Mouse (Mus musculus) NIH3T3 (cell line): Measurements from ENCODE around the gene 2810408A11Rik.
A peak's percentile ranks its signal among the peaks of the same experiment; 100 is the strongest.

Experiments used
- DNase-seq: peaks from one replicate; pipeline ENCODE4 v3.0.0-alpha.2; 2012; ENCODE audit warnings: low read depth

2810408A11Rik gene

DNA sequence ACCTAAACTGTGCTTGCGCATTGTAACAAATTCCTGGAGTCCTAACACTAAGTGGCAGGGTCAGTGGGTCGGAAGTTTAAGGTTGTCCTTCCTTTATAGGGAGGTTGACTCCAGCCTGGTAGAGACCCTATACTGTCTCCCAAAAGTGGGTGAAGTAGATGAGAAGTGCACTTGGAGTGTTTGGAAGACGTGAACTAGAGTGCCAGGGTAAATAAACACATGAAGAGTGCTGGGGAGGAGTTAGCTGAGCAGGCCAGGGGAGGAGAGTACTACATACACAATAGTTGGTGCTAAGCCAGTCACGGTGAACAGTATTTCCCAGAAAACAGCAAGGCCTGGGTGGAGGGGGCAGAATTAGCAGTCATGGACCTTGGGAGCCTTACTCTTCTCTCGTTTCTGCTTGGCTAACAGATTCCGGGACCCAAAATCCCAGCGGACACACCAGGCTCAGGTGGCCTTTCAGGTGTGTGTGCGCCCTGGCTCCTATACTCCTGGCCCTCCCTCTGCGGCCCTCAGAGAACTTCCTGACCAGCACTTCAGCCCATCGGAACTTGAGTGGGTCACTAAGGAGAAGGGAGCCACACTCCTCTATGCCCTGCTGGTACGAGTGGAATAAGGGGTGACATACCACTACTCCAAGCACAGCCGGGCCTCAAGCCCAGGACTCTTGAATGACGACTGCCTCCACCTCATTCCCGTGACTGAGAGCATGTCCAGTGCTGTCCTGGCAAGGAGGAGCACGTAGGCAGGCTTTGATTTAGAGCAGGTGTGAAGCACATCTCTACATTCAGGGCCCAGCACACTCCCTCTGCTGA, 12.1 kb upstream of the 2810408A11Rik start:
- no peak for DNase-seq

DNA sequence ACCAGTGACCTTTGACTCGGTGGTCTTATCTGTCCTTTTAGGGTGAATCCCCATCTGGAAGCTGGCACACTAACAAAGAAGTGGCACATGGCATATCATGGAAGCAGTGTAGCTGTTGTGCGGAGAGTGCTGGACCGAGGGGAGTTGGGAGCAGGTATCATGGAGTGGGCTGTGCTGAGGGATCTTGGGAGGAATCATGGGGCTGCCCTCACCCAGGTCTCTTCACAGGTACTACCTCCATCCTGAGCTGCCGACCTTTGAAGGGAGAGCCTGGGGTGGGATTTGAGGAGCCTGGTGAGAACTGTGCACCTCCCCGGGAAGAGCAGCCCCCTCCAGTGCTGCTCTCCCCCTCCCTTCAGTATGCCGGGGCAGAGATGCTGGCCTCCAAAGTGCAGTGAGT, 10.9 kb upstream of the 2810408A11Rik start:
- no peak for DNase-seq

DNA sequence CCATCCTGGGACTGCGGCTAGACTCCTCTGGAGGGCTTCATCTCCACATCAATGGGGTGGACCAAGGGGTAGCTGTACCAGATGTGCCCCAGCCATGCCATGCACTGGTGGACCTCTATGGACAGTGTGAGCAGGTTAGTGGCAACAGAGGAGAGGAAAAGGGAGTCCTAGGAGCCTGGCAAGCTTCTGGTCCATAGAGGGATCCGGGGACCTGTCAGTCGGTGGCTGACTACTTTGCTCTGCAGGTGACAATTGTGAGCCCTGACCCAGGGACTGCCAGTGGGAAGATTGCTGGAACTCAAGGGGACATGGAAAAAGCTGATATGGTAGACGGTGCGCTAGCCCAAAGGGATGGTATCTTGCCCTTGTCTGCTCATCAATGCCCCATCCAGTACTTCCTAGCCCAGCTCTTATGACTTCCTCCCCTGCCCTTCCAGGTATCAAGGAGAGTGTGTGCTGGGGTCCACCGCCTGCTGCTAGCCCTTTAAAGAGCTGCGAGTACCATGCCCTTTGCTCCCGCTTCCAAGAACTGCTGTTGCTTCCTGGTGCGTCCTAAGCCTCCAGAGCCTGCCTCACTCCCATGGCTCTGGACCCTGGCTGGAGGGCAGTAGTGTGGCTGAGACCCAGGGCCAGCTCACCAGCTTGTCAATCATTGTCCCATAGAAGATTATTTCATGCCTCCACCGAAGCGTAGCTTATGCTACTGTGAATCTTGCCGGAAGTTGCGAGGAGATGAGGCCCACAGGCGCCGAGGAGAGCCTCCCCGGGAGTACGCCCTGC, 10.2 kb upstream of the 2810408A11Rik start:
- DNase-seq = no peak

DNA sequence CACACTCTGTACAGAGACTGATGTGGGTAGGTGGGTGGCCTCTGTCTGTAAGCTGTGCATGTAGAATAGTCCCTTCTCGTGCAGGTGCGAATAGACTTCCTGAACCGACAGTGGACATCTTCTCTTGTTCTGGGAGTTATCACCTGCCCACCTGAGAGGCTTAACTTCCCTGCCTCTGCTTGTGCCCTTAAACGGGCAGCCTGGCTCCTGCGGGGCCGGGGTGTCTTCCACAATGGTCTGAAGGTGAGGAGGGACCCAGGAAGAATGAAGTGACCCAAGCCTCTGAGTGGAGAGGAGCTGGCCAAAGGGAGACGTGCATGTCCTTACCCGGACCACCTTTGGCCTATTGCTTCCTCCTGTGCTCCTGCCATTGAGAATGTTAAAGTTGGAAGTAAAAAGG, 9.4 kb upstream of the 2810408A11Rik start:
- DNase-seq = no peak

DNA sequence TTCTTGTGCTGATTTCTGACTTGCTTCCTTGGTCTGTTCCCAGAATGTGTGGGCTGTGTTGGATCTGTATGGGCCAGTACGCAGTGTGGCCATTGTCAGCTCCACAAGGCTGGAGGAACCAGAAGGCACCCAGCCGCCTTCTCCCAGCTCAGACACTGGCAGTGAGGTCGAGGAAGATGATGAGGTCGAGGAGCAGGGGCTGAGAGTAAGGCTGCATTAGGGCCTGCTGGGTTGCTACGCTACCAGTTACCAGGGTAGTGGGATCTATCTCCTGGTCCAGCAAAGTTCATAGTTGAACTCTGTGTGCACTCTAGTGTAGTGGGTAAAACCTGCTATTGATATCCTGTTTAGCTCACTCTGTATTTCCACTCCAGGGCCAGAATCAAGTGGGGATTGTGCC, 8.4 kb upstream of the 2810408A11Rik start:
- DNase-seq = no peak

DNA sequence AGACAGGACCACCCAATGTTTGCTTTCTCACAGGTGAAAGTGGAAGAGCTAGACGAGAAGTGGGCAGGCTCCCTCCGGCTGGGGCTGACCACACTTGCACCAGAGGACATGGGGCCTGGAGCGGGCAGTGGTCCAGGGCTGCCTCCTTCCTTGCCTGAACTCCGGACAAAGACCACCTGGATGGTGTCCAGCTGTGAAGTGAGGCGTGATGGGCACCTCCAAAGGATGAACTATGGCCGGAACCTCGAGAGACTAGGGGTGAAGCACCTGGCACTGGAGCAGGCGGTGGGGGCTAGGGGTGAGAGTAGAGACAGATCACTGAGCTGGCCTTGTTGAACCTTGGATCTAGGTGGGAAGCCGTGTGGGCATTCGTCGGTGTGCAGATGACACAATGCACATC, 7.9 kb upstream of the 2810408A11Rik start:
- no peak for DNase-seq

DNA sequence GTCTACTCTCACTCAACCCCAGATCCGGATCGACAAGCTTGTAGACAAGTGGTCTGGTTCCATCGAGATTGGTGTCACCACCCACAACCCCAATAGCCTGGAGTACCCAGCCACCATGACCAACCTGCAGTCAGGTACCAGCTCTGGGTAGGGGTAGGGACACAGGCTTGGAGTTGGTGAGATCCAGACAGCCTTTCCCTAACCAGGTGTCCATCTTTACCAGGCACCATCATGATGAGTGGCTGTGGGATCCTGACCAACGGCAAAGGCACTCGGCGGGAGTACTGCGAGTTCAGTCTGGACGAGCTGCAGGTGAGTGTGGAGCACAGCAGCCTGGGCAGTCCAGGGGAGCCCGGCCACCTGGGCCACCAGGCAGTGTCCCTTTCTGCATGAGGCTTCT, 3.5 kb upstream of the 2810408A11Rik start:
- no peak for DNase-seq

DNA sequence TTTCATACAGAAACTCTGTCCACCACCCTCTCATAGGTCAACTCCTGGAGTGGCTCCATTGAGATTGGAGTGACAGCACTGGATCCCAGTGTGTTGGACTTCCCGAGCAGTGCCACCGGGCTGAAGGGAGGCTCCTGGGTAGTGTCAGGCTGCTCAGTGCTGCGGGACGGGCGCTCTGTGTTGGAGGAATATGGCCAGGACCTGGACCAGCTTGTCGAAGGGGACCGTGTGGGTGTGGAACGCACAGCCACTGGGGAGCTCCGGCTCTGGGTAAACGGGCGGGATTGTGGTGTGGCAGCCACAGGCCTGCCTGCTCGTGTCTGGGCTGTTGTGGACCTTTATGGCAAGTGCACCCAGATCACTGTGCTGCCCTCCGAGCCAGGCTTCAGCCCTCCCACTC, 2.2 kb upstream of the 2810408A11Rik start:
- DNase-seq = no peak

DNA sequence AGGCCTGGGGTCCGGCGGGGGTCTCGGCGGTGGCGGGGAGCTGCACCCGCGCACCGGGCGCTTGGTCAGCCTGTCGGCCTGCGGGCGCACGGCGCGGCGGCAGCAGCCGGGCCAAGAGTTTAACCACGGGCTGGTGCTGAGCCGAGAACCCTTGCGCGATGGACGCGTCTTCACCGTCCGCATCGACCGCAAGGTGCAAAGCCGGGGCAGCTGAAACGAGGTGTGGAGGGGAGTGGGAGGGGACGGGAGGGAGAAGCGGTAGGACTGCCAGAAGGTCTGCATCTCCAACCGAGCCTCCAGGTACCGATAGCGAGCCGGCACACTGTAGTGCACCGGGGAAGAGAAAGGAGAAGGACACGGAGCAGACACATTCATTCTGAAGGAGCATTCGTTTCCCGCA, 1.2 kb upstream of the 2810408A11Rik start:
- peak; percentile 41 for DNase-seq

DNA sequence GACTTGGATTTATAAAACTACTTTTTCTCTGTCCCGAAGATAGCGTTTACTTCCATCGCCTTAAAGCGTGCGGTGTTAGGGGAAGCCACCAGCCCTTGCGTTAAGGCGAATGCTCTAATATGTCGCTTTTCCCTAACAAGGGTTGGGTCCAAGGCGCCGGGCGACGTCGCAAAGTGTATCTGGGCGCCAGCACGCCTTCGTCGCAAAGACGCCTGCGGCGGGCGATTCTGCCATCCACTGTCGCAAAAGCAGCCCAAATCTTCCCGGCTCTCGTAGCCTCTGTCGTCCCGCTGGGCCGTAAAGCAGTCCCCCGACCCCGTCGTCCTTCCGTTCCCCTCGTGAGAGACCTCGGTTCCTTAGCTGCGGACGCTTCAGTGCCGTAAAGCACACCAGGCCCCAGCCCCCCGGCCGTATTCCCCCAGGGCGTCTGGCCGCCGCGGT, 639 bp upstream of the 2810408A11Rik start:
- DNase-seq = peak; percentile 97

DNA sequence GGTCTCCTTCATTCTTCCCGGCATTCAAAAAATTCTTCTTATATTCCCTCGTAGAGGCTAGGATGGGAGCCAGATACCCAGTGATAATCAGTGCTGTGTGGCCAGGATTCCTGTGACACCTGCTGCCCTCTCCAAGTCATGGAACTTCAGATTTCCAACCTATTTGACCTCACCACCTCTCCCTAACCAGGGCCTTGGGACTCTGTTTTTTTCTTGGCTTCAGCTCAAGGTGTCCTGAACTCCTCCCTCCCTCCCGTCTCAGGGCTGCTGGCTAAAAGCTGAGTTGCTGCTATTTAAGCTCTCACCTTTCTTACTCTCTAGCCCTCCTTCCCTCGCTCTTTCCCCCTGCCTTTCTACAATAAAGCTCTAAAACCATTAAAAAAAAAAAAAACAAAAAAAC, 917 bp downstream of the 2810408A11Rik start:
- DNase-seq = no peak

DNA sequence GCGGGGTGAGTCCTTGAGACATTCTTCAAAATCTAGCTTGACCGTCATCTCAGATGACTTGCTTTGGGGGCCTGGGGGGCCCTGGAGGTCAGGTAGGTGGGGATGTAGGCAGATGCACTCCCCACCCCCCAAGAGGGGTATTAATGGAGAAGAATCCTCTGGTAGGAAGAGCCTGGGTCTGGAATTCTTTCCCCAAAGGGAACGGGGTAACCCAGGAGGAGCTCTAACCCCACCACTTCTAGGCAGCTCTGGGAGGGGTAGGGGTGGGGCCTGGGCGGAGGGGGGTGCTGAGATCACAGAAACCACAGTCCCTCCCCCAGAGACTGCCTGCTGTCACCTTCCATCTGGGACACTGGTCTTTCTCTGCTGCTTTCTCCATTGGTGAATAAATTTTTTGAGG, 5.5 kb downstream of the 2810408A11Rik start, which contains the start of gene Acap1:
TSS of gene Acap1 (minus strand) at position 249 of the 400 bp plus-strand sequence.
- DNase-seq = no peak

DNA sequence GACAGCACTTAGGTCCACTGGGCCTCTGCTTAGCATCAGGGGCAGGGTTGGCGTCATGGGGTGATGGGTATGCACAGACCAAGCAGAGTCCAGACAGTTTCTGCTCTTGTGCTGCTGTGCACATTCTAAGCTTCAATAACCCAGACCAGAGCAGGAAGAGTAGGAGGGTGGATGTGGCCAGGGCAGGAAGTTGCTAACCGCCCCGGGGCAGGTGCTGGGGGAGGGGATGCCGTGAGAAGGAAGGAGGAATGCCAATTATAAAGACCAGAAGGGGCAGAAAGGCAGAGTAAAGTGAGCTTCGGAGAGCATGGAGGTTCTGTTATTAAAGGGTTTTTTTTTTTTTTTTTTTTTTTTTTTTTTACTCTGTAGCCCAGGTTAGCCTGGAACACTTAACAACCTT, 6.1 kb downstream of the 2810408A11Rik start:
- DNase-seq = no peak

DNA sequence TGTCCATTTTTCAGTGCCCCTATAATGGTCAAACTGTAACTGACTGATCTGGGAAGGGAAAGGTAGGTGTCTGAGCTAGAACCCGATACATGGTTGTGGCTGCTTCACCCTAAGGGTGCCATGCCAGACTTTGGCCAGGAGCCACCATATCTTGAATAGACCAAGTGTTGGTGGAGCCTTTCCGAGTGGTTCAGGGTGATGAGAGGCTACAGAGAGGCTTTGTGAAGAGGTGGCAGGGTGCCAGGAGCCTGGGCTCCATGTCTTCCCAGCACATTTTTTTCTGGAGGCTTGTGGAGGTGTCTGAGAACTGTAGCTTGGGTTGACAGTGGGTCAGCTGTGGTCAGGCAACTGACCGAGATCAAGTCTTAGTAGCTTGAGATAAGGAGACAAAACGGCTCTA, 9.3 kb downstream of the 2810408A11Rik start:
- DNase-seq = no peak

DNA sequence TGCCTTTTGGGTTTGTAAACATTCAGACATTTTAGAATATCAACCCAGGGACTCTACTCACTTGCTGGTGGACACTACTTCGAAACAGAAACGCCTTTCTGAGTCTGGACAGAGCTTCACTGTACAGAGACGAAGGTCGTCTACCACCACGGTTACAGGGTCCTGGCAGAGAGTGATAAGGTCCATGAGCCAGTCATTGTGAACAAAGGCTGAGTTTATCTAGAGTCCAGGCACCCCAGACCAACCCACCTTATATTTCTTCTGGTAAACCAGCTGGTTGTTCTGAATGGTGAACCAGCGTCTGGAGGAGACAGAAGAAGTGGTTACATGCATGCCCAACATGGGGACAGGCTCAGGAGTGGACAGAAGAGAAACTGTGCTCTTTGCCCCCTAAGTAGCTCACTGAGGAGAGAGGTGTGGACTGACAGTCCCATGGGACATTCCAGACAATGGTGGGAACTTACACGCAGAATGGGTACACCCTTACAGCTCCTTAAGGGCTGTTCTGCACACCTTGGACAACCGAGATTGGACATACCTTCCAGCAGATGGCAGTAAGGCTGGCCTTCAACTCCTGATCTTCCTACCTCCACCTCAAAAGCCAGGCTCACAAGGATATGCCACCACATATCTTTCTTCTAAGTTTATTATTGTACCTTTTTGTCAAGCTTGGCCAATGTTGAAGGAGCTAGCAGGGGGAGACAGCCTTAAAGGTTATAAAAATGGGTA, 13.7 kb downstream of the 2810408A11Rik start:
- DNase-seq = peak; percentile 29

DNA sequence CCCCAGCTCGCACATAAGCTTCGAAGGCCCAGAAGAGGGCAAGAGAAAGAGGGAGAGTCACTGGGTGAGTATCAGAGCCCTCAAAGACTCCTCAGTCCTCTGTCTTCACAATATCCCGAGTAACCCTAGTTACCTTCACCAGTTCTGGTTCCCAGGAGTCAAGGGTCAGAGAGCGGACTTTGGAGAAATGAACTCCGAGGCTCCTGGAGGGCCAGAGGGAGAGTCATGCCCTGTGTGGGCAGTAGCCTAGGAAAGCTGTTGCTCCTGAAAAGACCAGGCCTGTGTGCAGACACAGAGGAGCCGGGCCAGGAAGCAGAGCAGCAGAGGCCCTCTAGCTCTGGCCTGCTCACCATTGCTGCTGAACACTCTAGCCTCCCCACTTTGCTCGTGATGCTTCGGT, 16.1 kb downstream of the 2810408A11Rik start:
- DNase-seq = no peak

DNA sequence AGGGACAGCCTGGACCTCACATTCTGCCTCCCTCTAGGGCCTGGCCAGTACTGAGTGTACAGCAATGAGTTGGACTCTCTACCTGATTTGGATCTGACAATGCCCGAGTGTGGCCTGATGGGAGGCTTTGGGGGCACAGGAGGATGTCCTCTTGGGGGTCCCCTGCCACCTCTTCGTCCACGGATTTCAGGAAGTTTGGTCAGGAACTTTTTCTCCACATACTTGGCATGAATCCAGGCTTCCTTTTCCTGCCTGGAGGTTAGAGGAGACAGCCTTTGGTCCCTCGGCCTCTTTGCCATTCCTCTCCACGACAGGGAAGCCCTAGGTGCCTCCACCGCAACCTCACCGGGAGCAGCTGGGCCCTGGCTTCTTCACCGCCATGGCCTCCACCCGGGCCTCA, 16.5 kb downstream of the 2810408A11Rik start:
- DNase-seq = no peak

DNA sequence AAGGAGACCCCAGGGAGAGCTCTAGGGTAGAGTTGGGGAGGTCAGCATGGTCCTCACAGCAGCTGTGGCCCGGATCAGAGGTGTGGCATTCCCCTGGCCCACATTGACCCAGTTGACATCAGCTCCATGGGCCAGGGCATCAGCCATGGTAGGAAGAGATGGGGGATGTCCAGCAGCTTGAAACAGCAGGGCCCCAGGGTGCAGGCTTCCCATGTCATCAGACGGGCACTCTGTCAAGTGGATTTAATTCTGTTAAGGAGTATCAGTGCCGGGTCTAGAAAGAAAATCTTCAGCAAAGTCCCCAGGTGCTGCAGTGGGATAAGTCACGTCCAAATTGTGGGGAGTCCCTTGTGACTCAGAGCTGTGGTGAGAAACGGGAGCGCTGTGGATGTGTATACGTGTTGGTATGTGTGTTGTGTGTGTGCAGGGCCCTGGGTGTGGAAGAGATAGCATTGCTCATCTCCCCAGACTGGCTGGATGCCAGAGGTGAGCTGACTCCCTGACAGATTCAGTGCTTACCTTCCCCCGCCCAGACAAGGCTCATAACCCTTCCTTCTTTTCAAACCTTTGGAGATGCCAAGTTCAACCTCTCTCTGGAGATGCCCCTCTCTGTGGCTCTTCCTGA, 17.1 kb downstream of the 2810408A11Rik start:
- peak; percentile 44 for DNase-seq

DNA sequence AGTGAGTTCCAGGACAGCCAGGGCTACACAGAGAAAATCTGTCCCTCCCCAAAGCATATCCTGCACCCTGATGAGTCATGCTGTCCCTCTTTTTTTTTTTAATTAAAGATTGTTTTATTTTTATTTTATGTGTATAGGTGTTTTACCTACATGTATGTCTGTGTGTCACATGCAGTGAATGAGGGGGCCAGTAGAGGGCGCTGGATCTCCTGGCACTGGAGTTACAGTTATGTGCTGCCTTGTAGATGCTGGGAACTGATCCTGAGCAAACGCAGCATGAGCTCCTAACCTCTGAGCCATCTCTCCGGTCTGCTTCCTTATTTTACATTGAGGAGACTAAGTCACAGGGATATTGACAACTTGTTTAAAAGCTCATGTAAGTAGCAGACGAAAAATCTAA, 17.7 kb downstream of the 2810408A11Rik start:
- DNase-seq = peak; percentile 50

DNA sequence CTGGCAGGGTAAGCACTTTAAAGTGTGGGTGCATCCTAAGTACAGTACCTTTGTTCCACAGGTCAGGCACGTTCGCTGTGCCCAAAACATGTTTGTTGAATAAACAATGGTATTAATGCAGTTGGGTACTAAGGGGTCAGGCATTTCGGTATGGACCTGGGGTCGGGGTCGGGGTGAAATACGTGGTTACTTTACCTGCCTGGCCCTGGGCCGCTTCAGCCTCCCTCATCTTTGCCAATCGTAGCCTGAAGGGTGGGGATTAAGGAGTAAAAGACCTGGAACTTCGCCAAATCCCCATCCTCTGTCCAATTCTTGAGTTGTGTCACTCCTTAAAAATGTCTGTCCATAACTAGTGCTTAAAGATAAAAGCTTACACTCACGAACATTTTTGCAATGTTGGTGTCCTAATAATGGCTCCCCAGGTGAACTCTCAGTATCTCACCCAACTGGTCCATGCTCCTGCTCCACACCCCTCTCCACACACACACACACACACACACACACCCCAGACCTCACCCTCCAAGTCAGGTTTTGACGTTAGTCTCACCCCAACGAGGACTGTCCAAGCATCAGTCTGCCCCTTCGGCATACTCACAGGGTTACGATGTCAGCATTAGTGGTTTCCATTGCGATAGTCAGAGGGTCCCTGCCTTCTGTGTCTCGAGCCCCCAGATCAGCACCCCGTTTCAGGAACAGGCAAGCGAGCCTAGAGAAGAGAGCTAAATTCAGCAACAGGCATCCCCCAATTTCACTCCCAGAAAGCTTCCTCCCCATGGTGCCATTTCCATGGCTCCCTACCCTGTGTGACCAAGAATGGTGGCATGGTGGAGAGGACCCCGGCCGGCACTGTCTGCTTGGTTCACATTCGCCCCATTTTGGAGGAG, 18.8 kb downstream of the 2810408A11Rik start:
- DNase-seq = no peak
